Mouse (Mus musculus) urinary bladder, adult 2 months (tissue): ENCODE results near the gene Lyar. TPM values are rescaled to one million over a fixed set of nuclear protein-coding genes. Genes with fewer than 3 reads are reported as not detected.

Experiments used
- DNase-seq: peaks from one replicate; pipeline ENCODE4 v3.0.0; 2022; ENCODE audit warnings: low spot score
- polyA plus RNA-seq: library from polyadenylated mRNA; depleted of rRNA; stranded (reverse); fragments of >200 nt; gene quantifications from 2 replicates; pipeline ENCODE4 v1.2.3, GENCODE M21; 2012; rRNA removed

Gene Lyar
- polyA plus RNA-seq, 1 experiment = 25.1 TPM

DNA sequence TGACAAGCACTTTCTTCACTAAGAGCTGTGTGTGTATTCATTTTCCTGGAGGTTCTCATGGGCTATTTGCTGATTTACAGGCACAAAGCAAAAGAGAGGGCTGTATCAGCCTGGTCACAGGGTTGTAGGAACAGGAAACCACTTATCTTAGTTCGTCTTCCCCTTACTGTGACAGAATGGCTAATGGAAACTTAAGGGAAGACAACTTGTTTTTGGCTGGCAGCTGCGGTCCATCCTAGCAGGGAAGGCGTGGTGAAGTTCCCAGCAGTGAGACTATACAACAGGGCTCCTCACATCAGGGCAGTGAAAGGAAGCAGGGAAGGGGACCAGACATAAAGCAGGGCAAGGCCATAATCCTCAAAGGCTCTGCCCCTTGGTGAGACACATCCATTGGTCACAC, 35.4 kb downstream of the Lyar start:
- no peak for DNase-seq

DNA sequence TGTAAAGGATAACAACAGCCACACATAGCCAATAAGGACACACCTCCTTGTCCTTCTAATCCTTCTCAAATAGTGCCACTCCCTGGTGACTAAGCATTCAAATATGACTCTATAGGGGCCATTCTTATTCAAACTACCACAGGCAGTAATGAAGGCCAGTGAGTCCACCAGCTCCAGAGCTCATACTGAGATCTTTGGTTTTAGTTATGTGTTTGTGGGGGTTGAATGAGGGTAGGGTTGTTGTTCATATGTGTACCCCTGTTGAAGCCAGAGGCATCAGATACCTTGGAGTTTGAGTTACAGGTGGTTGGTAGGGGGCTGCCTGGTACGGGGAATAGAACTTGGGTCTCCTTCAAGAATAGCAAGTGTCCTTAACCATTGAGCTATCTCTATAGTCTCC, 36.3 kb downstream of the Lyar start:
- DNase-seq = no peak

DNA sequence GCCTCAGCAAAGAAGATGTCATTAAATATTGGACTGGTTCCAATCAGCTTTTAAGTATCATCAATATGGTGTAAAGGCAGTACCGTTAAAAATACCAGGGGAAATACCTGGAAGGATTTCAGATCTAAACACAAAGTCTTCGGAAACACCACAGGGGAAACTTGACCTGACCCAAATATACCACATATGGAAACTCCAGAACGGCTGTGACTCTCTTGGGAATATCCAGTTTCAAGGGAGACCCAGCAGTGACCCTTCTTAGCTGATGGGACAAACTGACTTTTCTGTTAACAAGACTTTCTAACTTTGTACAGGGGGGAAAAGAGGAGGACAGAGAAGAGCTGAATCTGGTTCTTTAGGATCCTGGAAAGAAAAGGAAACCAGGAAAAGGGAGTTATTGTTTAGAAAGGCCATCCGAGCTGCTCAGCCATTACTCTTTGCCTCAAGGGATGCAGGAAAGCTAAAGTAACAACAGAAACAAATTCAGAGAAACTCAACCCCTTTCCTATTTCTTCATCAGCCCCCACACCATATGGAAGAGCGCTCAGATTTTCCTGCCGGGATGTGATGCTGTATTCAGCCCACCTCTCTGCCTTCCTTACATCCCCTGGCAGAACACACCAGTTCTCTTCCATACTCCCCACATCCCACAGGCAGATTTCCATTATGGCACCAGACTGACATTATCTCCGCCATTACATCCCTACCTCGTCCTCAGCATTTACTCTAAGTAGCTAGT, 37.9 kb downstream of the Lyar start:
- DNase-seq = no peak

DNA sequence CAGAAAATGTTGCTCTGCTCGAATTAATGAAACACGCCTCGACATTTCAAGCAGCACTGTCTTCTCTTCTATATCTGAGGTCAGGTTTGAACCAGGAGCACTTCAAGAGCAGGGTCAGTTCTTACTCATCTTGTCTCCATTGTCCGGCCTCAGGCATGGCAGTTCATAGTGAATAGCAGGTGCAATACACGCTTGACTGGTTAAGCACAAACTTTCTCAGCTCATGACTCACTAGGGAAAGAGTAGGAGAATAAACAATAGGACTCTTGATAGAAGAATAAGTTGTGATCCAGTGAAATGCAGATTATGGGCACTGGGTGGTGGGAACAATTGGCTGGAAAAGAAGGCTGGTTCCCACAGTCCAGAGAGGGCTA, 38.5 kb downstream of the Lyar start:
- no peak for DNase-seq

DNA sequence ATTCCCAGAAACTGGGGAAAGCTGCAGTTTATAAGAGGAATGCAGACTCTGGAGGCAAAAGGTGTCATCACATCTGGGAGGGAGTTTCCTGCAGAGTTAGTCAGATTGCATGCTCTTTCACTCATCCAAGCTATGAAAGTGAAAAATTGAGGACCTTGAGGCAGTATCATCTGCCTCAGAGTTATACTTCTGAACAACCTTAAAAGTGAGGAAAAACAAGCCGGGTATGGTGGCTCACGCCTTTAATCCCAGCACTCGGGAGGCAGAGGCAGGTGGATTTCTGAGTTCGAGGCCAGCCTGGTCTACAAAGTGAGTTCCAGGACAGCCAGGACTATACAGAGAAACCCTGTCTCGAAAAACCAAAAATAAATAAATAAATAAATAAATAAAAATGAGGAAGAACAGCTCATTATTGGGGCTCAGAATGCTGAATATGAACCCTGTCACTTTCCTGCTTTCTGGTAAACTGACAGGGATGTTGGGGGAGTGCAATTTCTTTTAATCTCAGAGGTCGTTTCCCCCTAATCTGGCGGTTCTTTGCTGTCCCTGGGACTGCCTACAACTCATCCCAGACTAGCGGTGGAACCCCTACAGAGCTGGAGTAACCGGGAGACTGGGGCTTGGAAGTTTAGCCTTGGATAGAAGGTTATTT, 39.3 kb downstream of the Lyar start:
- no peak for DNase-seq

DNA sequence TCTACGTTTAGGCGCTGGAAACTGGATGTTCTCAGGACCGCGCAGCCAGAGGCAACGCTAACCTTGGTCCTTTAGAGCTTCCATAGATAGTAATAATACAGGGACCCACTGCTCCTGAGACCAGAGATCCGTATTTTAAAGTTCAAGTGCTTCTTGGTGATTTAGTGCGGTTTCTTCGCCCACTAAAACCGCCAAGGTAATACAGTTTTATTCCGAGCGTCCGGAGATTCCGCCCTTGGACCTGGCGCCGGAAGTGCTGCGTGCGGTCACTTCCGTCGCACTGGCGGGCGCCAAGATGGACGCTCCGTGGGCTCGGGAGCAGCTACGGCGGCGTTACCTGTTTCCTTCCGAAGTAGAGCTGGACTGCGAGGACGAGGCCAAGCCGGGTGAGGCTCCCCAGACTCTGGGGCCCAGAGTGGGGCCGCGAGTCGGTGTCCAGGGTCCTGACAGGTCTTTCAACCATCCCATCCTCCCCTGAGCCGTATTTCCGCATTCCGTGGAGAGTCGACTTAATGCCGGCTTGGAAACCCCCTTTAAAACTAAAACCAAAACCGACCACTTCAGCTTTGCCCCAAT, 39.9 kb downstream of the Lyar start, which contains the start of gene Tmem128:
Gene Tmem128, plus strand, starts transcription at position 79 of the 576 bp plus-strand sequence.
- peak; percentile 64 for DNase-seq

DNA sequence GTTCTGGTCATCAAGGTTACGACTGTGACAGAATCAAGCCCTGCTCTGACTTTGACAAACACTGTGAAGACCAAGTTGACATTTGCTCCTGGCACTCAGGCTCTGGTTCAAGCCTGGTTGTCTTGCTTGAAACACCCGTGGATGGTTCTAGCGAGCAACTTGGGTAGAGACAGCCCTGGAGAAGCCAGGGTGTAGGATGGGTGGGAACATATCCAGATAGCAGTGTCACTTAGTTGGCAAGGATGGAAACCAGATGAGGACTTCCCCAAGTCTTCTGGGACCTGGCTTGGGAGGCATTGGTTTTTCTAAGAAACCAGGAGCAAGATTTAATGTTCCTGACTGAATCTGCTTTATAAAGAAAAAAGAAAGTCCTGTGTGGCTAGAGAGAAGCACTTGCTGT, 50.7 kb downstream of the Lyar start:
- DNase-seq = no peak

DNA sequence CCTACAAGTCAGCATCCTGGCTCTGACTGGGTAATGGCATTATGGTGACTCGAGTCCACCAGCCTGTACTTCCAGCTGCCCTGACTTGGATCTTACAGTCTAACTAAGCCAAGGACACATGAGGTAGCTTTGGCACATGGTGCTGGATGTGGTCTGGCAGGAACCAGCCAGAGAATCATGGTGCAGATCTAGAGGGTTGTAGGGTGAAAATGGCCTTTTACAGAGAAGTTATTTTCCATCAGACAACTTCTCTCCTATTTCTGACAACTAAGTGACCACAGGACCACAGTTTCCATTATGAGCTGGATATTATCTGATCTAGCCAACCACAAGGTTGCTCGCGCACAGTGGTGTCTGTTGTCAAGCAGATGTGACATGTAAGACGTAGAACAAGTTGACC, 53.6 kb downstream of the Lyar start:
- DNase-seq = no peak

DNA sequence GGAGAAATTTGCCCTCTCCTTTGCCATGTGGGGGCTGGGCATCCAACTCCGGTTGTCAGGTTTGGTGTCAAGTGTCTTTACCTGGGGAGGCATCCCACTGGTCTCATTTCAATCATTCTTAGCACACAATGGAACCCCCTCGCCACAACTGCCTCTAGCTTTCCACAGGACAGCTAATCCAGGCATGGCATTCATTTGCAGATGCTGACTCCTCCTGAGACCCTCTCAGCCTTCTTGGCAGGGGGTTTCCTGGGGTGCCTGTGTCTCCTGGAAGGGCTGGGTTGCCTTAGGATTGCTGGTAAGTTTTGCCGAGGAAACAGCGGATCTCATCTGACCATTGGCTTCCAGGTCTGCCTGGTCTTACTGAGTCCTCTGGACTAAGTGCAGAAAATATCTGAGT, 55.5 kb downstream of the Lyar start, which contains the start of gene Otop1:
Gene Otop1, plus strand, starts transcription at position 202 of the 400 bp plus-strand sequence.
- no peak for DNase-seq

DNA sequence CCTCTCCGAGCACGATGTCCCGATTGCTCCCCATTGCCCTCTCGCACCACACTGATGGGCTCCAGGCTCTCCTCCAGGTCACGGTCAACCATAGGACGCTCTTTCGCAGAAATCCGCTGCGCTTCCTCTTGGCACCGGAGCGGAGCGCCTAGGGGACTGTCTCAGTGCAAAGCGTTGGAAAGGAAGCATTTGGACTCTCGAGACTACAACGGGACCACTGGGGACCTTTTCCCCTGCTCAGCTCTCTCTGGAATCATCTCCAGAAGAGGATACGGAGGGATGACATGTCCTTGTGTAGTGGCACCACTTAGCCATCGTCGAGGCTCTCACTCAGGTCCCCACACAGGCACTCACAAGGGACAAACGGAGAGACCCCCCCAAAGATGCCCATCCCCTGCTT, 56.2 kb downstream of the Lyar start:
- DNase-seq = no peak

DNA sequence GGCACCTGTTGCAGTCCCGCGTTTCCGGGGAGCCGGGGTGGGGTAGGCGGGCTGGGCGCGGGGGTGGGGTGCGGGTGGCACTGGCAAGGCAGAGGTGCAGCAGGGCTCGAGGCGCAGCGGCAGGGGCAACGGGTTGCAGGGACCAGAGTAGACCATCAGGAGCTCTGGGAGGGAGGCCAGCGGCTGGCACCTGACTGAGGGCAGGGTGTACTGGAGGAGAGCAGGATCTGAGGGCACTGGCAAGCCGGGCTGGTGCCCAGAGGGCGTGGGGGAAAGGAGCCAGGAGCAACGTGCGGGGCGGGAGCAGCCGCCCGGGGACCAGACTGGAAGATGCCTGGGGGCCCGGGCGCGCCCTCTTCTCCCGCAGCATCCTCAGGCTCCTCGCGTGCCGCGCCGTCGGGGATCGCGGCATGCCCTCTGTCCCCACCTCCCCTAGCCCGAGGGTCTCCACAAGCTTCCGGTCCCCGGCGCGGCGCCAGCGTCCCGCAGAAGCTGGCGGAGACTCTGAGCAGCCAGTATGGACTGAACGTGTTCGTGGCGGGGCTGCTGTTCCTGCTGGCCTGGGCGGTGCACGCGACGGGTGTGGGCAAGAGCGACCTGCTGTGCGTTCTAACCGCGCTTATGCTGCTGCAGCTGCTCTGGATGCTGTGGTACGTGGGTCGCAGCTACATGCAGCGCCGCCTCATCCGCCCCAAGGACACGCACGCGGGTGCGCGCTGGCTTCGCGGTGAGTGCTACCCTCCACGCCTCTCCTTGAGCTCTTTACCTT, 57.0 kb downstream of the Lyar start:
- no peak for DNase-seq

DNA sequence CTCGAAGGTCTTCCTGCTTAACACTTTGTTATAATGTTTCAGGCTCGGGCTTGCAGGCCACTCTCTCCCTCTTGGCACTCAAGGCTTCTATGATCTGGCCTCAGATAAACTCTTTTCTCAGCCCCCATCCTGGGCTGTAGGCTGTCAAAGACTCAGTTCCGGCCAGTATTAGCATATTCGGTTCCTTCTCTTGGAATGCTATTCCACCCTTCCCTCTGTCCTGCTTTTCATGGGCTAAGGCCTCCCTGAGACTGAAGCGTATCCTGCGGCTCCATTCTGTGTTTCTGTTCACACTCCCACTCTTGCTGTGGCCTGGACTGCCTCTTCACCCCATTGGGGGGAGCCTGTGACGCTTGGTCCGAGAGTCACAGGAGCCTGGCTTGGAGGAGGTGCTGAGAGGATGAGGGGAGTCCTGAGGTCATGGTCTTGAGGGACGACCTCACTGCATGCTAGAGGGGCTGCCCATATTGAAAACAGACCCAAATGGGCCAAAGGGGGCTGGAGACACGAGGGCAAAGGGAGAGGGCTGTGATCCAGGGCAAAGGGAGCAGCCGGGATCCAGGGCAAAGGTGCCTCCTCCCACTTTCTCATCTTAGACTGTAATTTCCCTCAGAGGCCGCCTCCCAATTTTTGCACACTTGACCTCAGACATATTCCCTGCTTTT, 57.8 kb downstream of the Lyar start:
- DNase-seq = no peak

DNA sequence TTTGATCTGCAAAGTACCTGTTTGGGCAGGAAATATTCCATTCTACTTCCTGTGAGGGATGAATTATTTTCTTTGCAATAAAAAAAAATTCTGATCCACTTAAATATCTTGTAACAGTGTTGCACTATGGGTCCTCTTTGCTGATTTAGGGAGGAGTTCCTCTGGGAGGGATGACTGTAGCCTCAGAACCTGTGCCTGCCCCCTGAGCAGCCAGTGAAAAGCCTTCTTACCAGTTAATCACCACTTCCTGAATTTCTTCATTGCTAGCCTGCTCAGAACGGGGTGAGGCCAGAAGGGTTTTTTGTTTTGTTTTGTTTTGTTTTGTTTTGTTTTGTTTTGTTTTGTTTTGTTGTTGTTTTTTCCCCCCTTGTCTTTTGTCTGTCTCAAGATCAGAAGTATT, 59.8 kb downstream of the Lyar start:
- DNase-seq = no peak

Other genes with a start within 250 kb of the Lyar start
- 25.0 and 28.7 TPM in 2 replicates for gene Stx18, start 181.7 kb upstream of the Lyar start, polyA plus RNA-seq
- 13.9 and 16.9 TPM in 2 replicates for gene Nsg1, start 60.6 kb upstream of the Lyar start, polyA plus RNA-seq
- 10.1 and 10.6 TPM in 2 replicates for gene Zbtb49, start within 50 bp of the Lyar start, polyA plus RNA-seq
- gene Tmem128, start 39.7 kb downstream of the Lyar start, polyA plus RNA-seq = 40.9 and 56.6 TPM in 2 replicates
- 0.01 and 0.06 TPM in 2 replicates for gene Otop1, start 55.5 kb downstream of the Lyar start, polyA plus RNA-seq
- not detected in 2 replicates for gene Drd5, start 98.9 kb downstream of the Lyar start, polyA plus RNA-seq